Mouse (Mus musculus) cerebellum, postnatal 14 days (tissue): ENCODE data around the gene Nts.
A peak's percentile ranks its signal among the peaks of the same experiment; 100 is the strongest.
"Not testable (repeated sequence)": the region's sequence is repeated elsewhere in the genome, so short reads cannot be mapped to it uniquely, and the experiment has no call there.

Experiments
- DNase-seq, 2 experiments: peaks; one replicate each; pipeline ENCODE4 v3.0.0; 2021; ENCODE audit warnings: mixed read lengths in 2 of 2

The Nts gene

DNA sequence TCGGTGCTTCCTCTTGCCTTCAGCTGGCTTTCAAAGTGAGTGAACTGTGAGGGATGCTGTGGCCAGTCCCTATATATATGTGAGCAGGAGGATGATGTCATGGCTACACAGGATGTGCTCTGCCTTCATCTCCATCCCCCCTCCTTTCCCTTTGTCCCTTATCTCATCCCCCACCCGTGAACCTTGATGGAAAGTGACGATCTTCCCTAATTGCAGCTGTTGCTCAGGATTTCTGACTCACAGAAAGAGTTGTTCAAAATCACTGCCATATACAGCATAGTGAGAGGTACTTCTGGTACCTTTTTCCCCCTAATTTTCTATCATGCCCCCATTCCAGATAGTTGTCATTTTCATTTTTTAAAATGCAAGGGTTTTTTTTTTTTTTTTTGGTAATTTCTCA is at the start of gene Nts:
Gene Nts (minus strand): TSS at position 101 of the 400 bp plus-strand sequence.
- no peak for DNase-seq

DNA sequence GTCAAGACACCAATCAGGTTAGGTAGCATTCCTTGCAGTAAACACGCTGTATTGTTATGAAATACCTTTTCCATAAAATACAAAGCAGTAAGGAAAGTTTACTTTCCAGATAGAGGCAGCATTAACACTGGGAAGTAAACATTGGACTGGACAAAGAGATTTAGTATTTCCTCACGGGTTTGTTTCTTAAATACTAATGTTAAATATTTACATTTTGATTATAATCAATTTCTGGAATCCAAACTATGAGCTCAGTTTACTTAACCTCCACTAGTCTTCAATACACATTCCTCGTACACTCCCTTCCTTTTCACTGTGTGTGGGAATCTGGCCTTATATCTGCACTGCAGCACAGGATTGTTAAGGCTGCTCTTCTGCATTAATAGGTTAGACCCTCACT is 37.6 kb upstream of the Nts start:
- no peak for DNase-seq

DNA sequence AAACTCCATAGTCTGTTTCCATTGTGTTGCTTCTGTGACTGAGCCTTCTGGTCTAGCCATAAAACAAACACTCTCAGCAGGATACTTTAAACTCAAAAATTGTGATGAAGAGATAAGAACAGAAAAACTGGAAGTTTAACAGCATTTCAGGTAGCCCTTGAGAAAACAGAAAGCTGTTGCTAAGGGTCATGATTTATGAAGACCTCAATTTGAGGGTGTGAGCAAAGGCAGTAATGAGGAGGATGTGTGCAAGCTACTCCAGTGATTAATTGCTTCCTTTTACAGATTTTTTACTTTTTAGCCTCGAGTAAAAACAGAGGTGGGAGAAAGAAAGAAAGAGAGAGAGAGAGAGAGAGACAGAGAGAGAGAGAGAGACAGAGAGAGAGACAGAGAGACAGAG is 23.9 kb upstream of the Nts start:
- DNase-seq = no peak

DNA sequence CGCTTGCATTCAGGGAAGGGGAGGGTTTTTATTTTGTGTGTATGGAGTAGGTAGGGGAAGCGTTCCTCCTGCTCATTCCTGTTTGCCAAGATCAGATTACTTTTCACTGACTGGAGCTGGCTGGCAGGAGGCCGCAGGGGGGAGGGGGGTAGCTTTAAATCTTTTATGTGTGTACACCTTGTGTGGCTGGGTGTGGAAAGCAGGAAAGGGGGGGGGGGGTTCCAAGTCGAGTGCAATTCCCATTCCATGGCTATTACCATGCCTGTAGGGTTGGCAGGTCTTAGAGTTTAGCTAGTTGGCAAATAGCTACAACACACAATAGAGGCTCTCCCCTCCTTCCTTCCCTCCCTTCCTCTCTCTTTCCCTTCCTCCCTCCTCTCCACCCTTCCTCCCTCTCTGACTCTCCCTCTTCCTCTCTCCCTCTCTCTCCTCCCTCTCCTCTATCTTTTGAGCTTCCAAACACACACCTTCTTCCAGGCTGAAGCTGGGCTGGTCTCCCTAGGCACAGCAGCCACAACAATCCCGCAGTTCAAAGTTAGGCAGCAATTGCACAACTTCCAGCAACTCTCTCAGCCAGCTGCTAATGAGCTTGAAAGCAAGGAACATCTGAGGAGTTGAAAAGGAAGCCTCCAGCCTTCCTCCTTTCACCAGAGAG is 21.6 kb upstream of the Nts start, which contains the start of gene Rassf9:
Gene Rassf9 (plus strand): TSS at position 416 of the 655 bp plus-strand sequence.
- peak; percentile 33 to 60 for DNase-seq

DNA sequence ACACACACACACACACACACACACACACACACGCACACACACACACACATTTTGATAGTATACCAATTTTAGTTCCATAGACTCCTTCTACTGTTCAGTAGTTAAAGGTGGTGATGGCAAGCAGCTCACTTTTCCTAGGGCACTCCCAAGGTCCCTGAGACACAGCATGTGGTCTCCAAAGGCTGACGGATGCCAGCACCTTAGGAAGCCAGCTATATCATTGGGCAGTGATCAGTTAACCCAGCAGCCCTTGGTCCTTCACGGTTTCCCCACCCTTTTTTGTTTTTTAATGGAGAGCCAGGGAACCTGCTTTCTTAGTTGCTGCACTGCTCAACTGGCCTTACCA is 21.1 kb upstream of the Nts start:
- peak in 1 of 2 experiments; percentile 12 for DNase-seq

DNA sequence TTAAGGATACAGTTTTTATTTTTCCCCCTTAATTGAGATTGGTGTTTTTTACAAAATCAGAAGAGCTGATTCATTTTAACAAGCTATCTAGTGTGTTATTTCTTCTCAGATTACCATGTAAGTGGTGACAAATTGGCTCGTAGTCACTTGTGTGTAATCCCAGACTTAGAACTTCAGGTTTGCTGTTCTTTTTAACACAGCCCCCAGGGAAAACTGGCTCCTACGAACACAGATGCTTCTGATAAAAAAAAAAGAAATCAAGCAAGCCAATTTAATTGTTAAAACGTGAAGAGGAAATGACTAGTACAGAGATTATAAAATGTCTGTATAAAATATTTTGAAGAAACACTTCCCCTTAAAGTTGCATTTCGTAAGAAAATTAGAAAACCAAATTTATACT is 17.1 kb upstream of the Nts start:
- no peak for DNase-seq

DNA sequence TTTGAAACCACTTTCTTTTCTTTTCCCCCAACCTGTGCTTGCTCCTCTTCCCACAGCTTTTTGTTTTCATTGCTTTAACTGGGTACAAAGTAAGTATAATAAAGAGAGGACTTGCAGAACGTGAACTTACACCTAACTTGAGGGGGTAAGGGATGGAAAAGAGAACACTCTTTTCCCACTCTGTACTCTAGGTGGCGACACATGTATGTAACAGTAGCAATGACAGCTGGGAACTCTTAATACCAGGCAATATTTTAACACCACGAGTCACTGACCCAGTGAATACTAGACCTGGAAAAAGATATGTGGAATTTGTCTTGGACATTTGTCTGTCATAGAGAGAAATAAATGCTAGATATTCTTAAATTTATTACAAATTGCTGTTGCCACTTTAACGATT is 8.5 kb upstream of the Nts start:
- DNase-seq = peak; percentile 39 to 52

DNA sequence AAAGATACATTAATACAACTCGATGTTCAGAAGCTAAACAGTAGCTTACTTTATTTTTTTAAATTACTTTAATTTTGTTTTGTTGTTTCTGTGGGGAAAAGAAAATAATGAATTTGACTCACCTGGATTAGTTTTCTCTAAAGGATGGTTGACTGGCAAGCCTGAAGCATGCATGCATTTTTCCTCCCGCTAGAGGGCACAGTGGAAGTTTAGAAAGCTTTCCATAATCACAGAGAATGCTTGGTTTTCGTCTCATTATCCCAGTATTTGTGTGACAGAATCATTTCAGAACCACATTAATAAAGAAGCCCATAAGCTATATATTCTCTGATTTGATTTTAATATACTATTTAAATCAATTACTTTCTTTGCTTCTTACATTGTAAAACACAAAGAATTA is 1.5 kb upstream of the Nts start:
- peak; percentile 76 to 84 for DNase-seq

DNA sequence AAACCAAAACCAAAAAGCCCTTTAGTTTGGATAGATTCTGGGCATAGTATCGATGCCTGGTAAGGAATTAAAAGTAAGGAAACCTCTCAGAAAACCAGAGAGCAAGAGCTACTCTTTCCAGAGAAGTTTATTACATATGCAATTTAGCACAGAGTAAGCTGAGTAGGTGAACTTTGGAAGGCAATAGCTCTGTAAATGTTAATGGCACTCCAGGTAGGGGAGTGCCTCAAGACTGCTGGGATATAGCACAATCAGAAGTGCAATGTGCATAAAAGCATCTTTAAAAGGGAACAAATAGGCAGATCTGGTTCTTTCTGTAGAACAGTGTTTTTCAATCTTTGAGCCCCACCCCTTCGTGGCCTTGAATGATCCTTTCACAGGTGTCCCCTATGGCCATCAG is 20.9 kb downstream of the Nts start:
- no peak for DNase-seq

DNA sequence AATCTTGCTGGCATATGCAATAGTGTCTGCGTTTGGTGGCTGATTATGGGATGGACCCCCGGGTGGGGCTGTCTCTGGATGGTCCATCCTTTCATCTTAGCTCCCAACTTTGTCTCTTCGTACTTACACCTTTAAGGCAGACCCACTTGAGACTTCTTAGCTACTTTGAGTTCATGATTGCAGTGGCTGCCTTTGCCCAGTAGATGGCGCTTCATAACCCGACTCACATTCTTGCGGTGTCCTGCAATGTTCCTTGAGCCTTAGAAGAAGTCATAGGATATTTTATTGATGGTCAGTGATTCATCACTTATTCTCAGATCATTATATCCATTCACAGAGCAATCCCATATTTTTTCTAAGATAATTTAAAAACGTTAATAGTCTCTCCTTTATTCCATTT is 38.5 kb downstream of the Nts start:
- peak; percentile 54 to 55 for DNase-seq

DNA sequence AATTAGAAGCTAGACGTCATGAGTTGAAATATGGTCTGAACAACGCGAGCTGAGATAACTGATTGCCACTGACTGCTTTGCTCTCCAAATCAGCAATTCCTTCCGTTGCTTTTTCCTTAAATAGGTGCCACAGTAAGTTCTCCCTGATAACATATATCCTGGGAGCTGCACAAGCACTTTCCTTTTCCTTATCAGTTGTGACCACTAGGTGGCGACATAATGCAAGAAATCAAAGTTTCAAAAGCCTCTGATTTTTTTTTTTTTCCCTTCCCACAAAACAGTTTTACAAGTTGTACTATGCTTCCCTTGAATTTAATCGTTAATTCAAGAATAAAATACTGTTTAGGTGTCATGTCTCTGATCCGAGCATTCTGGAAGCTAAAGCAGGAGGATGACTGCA is 40.8 kb downstream of the Nts start:
- DNase-seq = peak; percentile 71 to 78

DNA sequence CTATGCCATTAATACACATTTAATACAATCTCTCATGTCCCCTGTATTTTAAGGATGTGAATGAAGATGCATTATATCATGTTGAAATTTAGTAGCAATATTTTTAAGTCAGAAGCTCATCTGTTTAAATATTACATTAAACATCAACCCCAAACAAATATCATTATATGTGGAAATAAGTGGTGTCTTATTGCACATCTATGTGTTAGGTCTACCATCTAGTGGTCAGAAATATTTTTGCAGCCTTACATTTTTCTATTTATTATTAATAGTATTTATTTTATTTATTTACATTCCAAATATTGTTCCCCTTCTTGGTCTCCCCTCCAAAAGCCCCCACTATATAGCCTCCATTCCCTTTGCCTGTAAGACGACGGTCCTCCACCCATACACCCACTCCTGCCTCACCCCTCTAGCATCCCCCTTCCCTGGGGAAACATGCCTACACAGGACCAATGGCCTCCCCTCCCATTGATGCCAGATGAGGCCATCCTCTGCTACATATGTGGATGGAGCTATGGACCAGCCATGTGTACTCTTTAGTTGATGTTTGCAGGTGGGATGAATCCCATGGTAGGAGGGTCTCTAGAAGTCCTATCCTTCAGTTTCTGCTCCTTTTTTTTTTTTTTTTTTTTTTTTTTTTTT is 45.3 kb downstream of the Nts start:
- DNase-seq = peak in 1 of 2 experiments; percentile 10

DNA sequence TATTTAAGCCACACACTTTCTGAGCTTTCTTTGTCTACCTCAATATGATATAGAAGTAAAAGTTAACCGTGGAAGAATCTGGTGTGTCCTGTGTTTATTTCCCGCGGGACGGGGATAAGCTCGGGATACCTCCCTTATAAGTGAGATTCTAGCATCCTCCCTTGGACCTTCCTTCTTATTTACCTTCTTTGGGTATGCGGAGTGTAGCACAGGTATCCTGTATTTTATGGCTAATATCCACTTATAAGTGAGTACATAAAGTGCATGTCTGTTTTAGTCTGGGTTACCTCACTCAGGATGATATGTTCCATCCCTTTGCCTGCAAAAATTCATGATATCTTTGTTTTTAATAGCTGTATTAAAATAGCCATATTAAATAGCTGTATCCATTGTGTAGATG is 54.8 kb downstream of the Nts start:
- DNase-seq = not testable (repeated sequence)

DNA sequence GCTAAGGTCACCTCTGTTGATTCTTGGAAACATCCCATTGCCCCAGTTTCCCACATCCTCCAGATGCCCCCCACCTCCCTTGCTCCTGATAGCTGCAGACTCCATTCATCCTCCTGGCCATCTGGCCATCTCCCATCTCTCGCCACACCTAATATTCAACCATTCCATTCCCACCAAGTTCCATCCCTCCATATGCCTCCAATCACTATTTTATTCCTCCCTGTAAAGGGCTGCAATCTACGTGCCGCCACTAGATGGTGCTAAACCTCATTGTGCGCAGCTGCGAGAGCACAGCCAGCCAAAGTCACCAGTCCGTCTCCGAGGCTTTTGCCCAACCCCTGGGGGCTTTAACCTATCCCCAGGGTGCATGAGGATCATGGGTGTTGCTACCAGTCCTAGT is 55.2 kb downstream of the Nts start:
- peak; percentile 55 to 68 for DNase-seq
